Mouse (Mus musculus): ENCODE data around the gene Myh14. TPM values are rescaled to one million over a fixed set of nuclear protein-coding genes. Genes with fewer than 3 reads are reported as not detected.

Gene Myh14
- polyA plus RNA-seq, 1 experiment from 2014 or later, result 2.5 TPM

GRCm38 (mm10) chr7:44704363-44704762 lies 33.7 kb upstream of the Myh14 start:
- no peak for ATAC-seq (replicated peaks; ENCODE audit: low FRiP score, low read depth)
- DNase-seq (ENCODE audit: low spot score), result no peak
- Histone ChIP-seq H3K4me2 (ENCODE audit: low read length) (no peak overlapping the region), H3K9ac (ENCODE audit: low read depth, low read length) (no peak overlapping the region), H3K36me3 (ENCODE audit: insufficient read depth, low read length) (no peaks in the 10 kb centered on the region), H3K27me3 (ENCODE audit: insufficient read depth, low read length) (no peaks in the 10 kb centered on the region), H3K4me3 (replicated peaks; ENCODE audit: low read depth, low read length) (no peak overlapping the region), H3K4me1 (replicated peaks; ENCODE audit: insufficient read depth, low read length) (no peaks in the 10 kb centered on the region), H3K9me3 (replicated peaks; ENCODE audit: low read length) (no peaks in the 10 kb centered on the region), H3K27ac (no peak overlapping the region)
- WGBS, result 59% methylated on average over 3 of the region's 3 CpGs
- TF ChIP-seq CTCF (IDR thresholded peaks at IDR 0.05; ENCODE audit: low read depth), result peak; percentile 58

GRCm38 (mm10) chr7:44702985-44703384 lies 32.3 kb upstream of the Myh14 start:
- WGBS, result 78% methylated on average over 8 of the region's 8 CpGs
- ATAC-seq (replicated peaks; ENCODE audit: low FRiP score, low read depth) (no peak), DNase-seq (ENCODE audit: low spot score) (no peak)
- Histone ChIP-seq H3K4me3 (replicated peaks; ENCODE audit: low read depth, low read length) (no peak overlapping the region), H3K9me3 (replicated peaks; ENCODE audit: low read length) (no peaks in the 10 kb centered on the region), H3K36me3 (ENCODE audit: insufficient read depth, low read length) (no peaks in the 10 kb centered on the region), H3K27me3 (ENCODE audit: insufficient read depth, low read length) (no peaks in the 10 kb centered on the region), H3K27ac (no peak overlapping the region), H3K4me2 (ENCODE audit: low read length) (no peak overlapping the region), H3K4me1 (replicated peaks; ENCODE audit: insufficient read depth, low read length) (no peaks in the 10 kb centered on the region), H3K9ac (ENCODE audit: low read depth, low read length) (no peak overlapping the region)
- TF ChIP-seq CTCF (IDR thresholded peaks at IDR 0.05; ENCODE audit: low read depth), result no peak

- Histone ChIP-seq H3K36me3 (ENCODE audit: insufficient read depth, low read length) (no peaks in the 10 kb centered on the region), H3K27me3 (ENCODE audit: insufficient read depth, low read length) (no peaks in the 10 kb centered on the region), H3K4me2 (ENCODE audit: low read length) (no peak overlapping the region), H3K9me3 (replicated peaks; ENCODE audit: low read length) (no peaks in the 10 kb centered on the region), H3K4me1 (replicated peaks; ENCODE audit: insufficient read depth, low read length) (no peaks in the 10 kb centered on the region), H3K9ac (ENCODE audit: low read depth, low read length) (no peak overlapping the region), H3K4me3 (replicated peaks; ENCODE audit: low read depth, low read length) (no peak overlapping the region), H3K27ac (no peak overlapping the region)
- 9% methylated on average over 6 of the region's 6 CpGs for WGBS
- peak; percentile 73 for ATAC-seq (replicated peaks; ENCODE audit: low FRiP score, low read depth)
- peak; percentile 65 for TF ChIP-seq CTCF (IDR thresholded peaks at IDR 0.05; ENCODE audit: low read depth)
- peak; percentile 66 for DNase-seq (ENCODE audit: low spot score)
These were observed 31.3 kb upstream of the Myh14 start for GRCm38 (mm10) chr7:44701921-44702320.

- Histone ChIP-seq H3K36me3 (ENCODE audit: insufficient read depth, low read length) (no peaks in the 10 kb centered on the region), H3K27me3 (ENCODE audit: insufficient read depth, low read length) (no peaks in the 10 kb centered on the region), H3K9ac (ENCODE audit: low read depth, low read length) (no peak overlapping the region), H3K4me3 (replicated peaks; ENCODE audit: low read depth, low read length) (no peak overlapping the region), H3K4me2 (ENCODE audit: low read length) (no peak overlapping the region), H3K9me3 (replicated peaks; ENCODE audit: low read length) (no peaks in the 10 kb centered on the region), H3K27ac (no peak overlapping the region), H3K4me1 (replicated peaks; ENCODE audit: insufficient read depth, low read length) (no peaks in the 10 kb centered on the region)
- WGBS, result 42% methylated on average over 7 of the region's 7 CpGs
- TF ChIP-seq CTCF (IDR thresholded peaks at IDR 0.05; ENCODE audit: low read depth), result no peak
- DNase-seq (ENCODE audit: low spot score) (no peak), ATAC-seq (replicated peaks; ENCODE audit: low FRiP score, low read depth) (no peak)
These were observed 27.3 kb upstream of the Myh14 start for GRCm38 (mm10) chr7:44697980-44698379.

- Histone ChIP-seq H3K27me3 (ENCODE audit: insufficient read depth, low read length) (no peaks in the 10 kb centered on the region), H3K4me3 (replicated peaks; ENCODE audit: low read depth, low read length) (no peak overlapping the region), H3K4me2 (ENCODE audit: low read length) (no peak overlapping the region), H3K9ac (ENCODE audit: low read depth, low read length) (no peak overlapping the region), H3K4me1 (replicated peaks; ENCODE audit: insufficient read depth, low read length) (no peaks in the 10 kb centered on the region), H3K9me3 (replicated peaks; ENCODE audit: low read length) (no peaks in the 10 kb centered on the region), H3K27ac (no peak overlapping the region), H3K36me3 (ENCODE audit: insufficient read depth, low read length) (no peaks in the 10 kb centered on the region)
- 8% methylated on average over 19 of the region's 20 CpGs for WGBS
- DNase-seq (ENCODE audit: low spot score), result peak; percentile 39
- no peak for TF ChIP-seq CTCF (IDR thresholded peaks at IDR 0.05; ENCODE audit: low read depth)
- 0 out of 2 replicates have a peak, but pooled peaks have one; percentile 38 for ATAC-seq (replicated peaks; ENCODE audit: low FRiP score, low read depth)
These were observed 26.6 kb upstream of the Myh14 start for GRCm38 (mm10) chr7:44697191-44697710.

GRCm38 (mm10) chr7:44695223-44695622 lies 24.6 kb upstream of the Myh14 start:
- H3K9ac ChIP-seq (ENCODE audit: low read depth, low read length), result no peak overlapping the region
- no peak overlapping the region for H3K4me3 ChIP-seq (replicated peaks; ENCODE audit: low read depth, low read length)
- H3K4me1 ChIP-seq (replicated peaks; ENCODE audit: insufficient read depth, low read length), result no peaks in the 10 kb centered on the region
- DNase-seq (ENCODE audit: low spot score) (no peak), ATAC-seq (replicated peaks; ENCODE audit: low FRiP score, low read depth) (no peak)
- TF ChIP-seq CTCF (IDR thresholded peaks at IDR 0.05; ENCODE audit: low read depth), result no peak
- H3K27ac ChIP-seq, result no peak overlapping the region
- H3K36me3 ChIP-seq (ENCODE audit: insufficient read depth, low read length), result no peaks in the 10 kb centered on the region
- WGBS, result 87% methylated on average over 4 of the region's 4 CpGs
- H3K4me2 ChIP-seq (ENCODE audit: low read length), result no peak overlapping the region
- H3K27me3 ChIP-seq (ENCODE audit: insufficient read depth, low read length), result no peaks in the 10 kb centered on the region
- no peaks in the 10 kb centered on the region for H3K9me3 ChIP-seq (replicated peaks; ENCODE audit: low read length)
